Mouse (Mus musculus): ENCODE results near the gene Padi2.

Padi2 gene

DNA sequence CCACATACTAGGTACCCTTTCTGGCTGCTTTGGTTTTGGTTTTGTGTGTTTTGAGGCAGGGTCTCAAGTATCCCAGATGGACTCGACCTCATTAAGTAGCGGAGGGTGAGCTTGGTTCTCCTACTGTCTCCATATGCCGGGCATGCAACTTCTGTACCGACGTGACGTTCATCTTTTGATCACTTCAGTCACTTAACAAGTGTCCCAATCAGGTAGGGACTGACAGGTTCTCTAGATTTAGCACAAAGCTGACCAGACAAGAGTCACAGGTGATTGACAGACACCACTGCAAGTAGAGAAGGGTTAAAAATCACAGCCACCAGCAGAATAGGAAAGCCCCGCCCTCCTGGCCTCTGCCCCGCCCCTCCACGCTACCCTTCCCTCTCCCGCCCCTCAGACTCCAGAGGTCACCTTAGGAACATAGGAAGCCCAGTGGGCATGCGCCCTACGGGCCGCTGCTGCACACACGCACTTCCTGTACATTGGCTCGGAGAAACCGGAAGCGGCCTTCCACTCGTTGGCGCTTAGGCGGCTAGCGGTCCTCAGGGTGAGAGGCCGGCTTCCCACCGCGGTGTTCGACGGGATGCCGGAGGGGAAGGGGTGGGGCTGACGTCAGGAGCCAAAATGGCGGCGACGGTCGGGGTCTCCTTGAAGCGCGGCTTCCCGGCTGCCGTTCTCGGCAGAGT is 54.8 kb downstream of the Padi2 start, which contains the start of gene Sdhb:
TSS of gene Sdhb (plus strand) at position 423 of the 686 bp plus-strand sequence.
- DNase-seq: peak; percentile 99

DNA sequence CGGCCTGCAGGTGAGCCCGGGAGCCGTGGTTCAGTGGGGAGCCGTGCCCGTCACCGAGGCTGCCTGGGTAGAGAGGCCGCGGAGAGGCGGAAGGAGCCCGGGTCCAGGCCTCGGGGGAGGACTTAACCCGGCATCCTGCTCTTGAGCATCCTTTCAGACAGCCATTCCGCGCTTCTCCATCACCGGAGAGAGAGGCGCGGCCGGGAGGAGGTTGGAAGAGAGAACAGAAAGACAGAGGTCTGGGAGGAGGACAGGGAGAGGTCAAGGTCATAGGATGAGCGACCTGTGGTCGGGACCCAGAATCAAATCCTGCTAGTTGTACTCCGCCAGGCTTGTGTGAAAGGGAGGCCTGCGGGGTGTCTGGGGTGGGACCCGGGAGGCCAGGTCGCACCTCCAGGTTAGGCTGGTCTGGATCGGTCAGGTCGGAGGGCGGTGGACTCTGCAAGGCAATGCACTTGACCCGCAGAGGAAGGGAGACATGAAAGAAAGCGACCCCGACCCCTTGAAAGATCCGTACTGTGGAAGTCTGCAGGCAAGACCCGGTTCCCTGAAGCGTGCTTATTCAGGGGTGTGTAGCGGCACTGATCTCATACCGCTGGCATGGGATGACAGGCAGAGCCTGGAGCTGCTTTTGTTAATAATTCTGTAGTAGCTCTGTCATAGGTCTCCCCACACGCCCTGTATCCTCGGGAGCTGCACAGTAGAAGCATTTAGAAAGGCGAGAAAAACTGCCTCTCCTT is 55.5 kb downstream of the Padi2 start:
- no peak for DNase-seq

DNA sequence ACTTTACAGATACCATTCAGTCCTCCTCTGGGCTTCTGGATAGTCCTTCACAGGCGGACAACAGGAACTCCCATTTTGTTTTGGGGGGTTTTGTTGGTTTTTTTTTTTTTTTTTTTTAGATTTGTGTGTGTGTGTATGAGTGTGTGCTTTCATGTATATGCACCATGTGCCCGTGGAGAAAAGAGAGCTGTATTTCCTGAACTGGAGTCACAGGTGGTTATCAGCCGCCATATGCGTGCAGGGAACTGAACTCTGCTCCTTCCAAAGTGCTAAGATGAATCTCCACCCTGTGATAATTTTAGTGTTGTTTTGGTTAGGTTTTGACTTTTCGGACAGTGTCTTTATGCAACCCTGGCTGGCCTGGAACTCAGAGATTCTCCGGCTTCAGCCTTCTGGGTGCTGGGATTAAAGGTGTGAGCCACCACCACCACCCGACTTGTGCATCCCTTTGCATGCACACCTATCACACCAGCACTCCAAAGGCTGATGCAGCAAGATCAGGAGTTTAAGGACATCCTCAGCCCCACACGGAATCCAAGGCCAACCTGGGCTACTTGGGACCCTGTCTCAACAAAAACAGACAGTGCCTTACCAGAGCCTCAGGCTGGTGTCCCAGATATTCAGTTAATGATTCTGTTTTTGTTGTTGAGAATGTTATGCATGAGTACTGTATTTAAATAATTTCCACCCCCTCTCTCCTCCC is 56.2 kb downstream of the Padi2 start:
- no peak for DNase-seq

DNA sequence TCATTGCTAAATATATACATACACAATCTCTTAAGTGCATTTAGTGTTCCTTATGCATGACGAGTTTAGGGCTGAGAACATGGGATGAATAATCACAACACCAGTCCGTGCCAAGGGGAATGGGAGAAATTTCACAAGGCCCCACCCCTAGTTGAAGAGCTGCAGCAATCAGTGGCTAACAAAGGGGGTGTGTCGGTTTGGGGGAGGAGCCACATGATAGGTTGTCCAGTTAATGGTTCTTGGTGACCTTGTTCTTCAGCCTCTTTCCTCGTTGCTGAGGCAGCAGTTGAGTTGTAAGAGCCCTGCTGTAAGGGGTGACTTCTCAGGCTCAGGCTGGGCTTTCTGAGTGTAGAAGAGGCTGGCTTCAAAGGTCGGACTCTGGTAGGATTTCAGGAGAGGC is 56.8 kb downstream of the Padi2 start:
- no peak for DNase-seq

DNA sequence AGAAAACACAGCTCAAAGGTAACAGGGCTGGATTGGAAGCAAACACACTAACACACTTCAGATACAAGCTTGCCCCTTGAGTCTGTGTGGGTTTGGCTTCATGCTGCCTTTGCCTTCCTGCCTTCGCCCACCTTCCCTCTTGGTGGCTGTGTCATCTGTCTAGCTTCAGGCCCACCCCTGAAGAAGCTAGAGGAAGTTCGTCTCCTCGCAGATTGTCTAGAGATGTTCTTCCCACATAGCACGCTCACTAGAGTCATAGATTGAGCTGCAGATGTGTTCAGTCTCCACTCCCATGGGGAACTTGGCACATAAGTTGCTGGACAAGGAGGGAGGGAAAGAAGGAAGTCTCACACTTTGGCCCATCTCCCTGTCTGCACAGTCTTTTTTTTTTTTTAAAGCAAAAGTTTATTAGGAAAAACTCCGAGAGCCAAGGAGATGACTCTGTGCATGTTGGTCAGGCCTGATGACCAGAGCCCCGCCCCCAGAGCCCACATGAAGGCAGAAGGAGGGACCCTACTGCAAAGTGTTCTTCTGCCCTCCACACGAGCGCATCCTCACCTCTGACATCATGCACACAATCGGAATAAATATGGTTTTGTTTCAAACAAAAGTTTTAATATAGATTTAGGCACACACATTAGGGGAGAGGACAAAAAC is 57.9 kb downstream of the Padi2 start:
- DNase-seq: peak; percentile 72

DNA sequence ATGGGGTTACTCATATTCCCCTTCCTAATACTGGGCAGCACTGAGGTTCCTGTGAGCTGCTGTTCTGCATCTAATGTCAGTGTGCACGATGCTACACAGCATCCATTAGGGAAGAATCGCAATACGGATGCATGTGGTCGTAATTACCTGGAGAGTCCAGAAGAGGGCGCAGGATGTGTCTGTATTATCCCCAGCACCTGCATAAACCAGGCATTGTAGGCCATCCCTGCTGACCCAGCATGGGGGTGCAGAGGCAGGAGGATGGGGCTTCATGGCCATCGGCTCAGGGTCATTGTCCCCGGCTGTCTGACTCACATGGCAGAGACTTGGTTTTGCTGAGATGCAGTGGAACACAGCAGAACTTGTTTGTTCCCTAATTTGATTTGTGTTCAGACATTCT is 58.5 kb downstream of the Padi2 start:
- peak; percentile 82 for DNase-seq

DNA sequence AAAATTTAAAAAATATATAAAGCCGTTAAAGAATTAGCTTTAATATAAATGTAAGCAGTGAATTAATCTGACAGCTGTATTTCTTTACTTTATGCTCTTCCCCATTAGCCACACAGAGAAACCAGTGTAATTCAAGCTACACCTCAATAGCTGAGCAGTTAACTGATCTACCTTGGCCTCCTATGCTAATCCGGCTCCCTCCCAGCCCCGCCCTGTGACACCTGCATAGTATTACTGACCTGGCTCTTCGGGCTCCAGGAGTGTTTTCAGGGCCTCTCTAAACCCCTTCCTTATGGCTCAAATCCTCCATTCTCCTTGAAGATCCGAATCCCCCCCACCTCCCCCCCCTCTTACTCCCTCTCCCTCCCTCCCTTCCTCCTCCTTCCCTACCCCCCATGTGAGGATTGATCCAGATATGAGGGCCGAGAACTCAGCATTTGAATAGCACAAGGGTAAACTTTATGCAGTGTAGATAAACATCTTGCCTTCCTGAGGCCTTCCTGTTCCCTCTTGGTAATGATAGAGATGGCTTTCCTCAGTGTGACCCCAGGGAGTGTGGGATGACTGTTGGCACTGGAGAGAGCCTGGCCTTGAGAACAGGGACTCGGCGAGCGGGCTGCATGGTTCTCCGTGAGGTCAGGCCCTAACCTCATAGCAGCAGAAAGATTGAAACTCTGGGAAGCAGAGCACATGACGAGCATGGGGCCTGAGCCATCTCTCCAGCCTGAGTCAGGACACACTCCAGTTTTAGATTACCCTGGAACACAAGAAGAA is 61.4 kb downstream of the Padi2 start:
- DNase-seq: no peak

DNA sequence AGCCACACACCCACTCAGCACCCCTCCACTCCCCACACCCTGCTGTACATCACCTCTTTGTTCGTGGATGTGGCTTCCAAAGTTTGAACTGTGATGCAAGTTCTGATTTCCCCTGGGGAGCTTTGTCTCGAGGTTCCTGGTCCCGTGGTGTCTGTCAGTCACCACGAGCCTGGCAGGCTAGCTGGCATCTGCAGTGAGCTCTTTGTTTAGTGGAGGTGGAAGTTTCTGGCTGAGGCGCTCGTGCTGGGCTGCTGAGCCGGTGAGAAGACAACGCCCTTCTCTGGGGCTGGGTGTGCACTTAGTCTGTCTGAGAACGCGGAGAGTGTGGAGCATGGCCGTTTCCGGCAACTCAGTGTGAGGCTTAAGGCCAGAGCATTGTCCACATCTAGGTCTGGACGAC is 65.5 kb downstream of the Padi2 start:
- DNase-seq: peak; percentile 69

DNA sequence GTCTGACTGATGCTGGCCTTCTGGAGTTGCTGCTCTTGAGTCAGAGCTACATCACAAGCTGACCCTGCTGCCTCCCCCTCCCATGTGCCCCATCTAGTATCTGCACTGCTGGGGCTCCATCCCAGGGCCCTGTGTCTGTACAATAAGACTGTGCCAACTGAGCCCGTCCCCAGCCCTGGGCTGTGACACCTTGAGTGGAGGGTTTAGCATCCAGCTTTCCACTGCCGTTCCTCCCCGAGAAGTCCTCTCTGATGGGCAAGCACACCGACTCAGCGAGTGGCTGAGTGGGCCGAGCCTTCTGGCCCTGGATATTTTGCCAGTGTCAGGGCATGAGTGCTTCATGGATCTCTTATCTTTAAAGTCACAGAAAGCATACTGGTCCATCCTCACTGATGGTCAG is 68.3 kb downstream of the Padi2 start:
- no peak for DNase-seq

DNA sequence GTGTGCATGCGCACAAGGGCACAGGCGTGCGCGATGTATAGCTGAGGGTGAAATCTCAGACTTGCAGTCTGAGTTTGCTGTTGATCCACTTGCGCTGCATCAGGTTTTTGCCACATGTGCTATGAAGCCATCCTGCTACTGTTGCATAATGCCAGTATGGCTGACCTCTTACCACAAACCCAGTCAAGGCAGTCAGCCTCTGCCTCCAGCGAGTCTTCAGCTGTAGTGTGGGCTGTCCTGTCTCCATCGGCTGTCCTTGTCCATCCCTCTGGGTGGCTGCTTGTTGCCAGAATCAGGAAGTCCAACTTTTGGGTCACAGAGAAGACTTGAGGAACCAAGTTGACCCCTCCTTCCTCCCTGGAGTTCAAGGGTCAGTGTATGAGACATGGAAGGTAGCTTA is 69.2 kb downstream of the Padi2 start:
- DNase-seq: peak; percentile 61

DNA sequence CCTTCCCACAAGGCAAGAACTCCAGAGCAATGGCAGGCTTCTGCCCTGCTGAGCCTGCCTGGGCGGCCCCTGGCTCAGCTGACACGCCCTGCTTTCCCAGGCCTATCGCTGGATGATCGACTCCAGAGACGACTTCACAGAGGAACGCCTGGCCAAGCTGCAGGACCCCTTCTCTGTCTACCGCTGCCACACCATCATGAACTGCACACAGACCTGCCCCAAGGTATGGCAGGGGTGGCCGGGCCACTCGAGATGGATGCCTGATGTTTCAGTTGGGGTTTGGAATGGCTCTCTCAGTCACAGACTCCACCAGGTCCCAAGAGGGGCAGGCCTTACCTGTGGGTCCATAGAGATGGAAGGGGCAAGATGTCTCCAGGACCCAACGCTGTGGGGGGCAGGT is 71.1 kb downstream of the Padi2 start:
- no peak for DNase-seq

DNA sequence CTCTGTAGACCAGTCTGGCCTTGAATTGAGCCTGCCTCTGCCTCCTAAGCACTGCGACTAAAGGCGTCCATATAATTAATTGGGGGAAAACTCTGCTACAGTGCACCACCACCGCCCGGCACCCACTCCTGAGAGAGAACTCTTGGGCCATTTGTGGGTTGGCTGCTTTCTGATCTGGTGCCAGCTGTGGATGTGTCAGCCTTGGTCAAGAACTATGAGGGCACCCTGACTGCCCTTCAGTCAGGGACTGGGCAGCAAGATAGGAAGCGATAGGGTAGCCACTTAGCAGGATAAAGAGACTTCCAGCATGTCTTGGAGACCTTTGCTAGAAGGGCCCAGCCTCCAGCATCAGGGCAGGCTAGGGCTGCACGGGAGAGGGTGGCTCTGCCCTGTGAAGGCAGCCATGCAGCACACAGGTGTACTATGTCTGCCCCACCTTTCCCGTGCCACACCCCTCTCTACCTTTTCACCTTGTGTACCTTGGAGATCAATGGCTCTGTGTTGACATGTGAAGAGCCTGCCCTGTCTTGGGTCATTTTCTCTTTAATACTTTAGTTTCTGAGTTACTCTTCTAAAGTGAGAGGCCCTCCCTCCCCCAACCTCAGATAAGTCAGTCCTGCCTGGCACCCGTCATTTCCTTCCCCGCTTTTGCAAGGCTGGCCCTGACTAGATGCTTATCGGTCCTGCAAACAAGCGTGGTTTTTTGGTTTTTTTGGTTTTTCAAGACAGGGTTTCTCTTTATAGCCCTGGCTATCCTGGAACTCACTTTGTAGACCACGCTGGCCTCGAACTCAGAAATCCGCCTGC is 71.9 kb downstream of the Padi2 start:
- no peak for DNase-seq

DNA sequence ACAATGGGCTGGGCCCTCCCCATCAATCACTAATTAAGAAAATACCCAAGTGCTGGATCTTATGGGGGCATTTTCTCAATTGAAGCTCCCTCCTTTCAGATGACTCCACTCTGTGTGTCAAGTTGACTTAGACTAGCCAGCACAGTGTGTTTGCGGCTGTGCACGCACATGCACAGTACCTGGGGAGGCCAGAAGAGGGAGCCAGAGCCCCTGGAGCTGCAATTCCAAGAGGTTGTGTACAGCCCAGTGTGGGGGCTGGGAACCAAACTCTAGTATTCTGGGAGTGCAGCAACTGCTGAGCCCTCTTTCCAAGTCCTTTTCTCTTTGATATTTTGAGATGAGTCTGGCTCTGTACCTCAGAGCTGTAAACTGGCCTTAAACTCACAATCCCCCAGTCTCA is 75.5 kb downstream of the Padi2 start:
- no peak for DNase-seq

DNA sequence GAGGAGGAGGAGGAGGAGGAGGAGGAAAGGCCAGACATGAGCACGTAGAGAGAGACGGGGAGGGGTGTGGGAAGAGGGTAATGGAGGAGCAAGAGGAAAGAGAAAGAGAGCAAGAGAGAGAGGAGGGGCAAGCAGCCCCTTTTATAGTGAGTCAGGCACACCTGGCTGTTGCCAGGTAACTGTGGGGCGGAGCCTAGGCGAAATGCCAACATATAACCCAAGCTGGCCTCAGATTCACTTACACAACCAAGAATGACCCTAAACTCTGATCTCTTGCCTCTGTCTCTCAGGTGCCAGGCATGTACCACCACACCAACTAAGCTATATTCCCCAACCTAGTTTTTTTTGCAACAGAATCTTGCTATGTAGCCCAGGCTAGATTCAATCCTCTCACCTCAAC is 76.7 kb downstream of the Padi2 start:
- no peak for DNase-seq

DNA sequence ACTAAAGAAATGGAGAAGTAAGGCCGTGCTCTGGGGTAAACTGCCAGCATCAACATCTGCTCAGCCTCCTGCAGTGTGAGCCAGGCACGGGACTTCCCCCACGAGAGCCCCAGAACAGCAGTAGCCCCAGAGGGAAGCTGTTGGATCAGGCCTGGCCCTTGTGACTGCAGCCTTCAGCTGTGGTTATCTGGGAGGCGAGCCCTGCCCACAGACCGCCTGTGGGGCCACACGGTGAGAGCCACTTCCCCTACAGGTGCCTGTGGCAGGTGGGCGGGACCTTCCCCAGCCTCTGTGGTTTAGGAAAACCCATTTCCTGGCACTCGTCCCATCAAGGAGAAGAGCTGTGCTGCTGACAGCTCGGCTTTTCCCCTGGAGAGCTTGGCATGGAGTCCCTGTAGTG is 77.3 kb downstream of the Padi2 start:
- DNase-seq: peak; percentile 88

DNA sequence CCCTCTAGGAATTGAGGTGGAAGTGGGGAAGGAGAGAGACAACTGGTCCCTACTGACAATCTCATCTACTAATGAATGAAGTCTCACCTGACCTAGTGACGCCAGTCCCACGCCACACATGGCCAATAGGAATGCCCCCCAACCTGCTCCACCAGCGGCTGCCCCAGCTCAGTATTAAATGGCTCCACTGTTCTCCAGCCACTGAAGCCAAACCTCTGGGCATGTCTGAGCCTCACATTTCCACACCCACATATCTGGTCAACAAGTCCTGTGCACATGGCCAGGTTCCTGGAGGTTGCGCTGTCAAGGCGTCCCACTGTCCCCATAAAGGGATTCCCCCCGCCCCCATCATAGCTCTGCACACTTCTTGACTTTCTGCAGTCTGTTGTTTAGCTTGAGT is 78.4 kb downstream of the Padi2 start:
- no peak for DNase-seq

DNA sequence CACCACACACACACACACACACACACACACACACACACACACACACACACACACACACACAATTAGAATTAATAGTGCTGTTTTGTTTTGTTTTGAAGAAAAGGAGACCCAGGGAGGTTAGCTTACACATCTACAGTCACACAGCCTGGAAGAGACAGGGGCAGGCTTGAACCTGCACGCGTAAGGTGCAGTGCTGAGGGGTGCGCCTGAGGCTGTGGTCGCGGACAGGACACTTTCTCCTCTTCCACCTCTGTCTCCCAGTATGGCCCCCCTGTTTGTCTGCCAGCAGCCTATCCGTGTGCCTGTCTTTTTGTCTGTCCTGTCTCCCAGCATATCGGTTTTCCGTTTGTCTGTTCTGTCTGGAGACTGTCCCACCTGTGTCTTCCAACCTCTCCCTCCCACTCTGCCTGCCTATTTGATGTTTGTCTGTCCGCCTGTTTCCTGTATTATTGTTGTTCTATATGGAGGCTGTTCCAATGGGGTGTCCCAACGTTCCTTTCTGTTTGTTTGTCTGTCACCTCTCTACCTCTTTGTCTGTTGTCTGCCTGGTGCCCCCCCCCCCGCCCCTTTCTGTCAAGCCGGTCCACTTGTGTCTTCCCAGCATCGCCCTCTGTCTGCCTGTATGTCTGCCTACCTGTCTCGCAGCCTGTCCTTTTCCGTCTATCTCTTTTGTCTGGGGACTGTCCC is 80.0 kb downstream of the Padi2 start:
- no peak for DNase-seq

DNA sequence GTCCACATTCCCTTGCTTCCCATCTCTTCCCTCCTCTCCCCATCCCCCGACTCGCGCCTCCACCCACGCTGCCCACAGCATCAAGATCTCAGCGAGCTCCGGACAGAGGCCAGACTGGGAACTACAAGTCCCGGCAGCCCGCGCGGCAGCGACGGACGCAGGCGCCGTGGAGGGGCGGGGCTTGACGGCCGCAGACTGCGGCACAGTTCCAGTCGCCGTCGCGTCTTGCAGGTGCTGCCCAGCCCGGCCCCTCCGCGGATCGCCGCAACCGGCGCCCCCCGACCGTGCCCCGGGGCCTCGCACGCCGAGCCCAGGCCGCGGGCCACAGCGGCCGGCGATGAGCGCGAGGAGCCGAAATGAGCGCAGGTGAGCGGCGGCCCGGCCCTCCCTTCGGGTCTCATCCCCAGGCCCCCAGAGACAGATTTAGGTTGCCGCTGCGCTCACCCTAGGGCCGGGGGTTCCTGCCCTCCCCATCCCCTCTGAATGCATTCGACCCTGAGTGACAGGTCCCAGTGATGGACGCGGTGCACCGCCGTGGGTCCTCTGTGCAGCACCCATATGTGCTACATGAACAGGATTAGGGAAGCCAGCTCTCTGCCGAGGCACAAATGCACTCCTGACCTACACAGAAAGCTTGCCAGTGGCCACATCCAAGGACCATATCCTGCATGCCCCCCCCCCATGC is 80.7 kb downstream of the Padi2 start, which contains the start of gene Atp13a2:
TSS of gene Atp13a2 (plus strand) at position 163 of the 685 bp plus-strand sequence.
- DNase-seq: peak; percentile 92

DNA sequence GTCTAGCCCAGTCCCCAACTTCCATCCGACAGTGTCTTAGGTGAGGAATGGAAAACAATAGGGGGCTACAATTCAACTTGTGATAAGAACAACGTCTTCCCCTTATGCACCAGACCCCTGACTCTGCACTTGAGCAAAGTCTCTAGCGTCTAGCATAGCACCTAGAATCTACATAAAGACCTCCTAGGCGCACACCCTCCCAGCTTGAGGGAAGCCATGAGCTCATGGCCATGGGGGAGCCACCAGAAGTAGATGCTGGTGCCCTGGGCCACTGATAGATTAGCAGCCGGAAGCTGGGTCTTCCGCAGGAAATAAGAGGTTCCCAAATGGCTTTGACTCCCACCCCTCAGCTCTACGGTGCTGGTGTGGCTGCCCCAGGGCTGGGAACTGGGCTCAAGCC is 81.3 kb downstream of the Padi2 start:
- no peak for DNase-seq

DNA sequence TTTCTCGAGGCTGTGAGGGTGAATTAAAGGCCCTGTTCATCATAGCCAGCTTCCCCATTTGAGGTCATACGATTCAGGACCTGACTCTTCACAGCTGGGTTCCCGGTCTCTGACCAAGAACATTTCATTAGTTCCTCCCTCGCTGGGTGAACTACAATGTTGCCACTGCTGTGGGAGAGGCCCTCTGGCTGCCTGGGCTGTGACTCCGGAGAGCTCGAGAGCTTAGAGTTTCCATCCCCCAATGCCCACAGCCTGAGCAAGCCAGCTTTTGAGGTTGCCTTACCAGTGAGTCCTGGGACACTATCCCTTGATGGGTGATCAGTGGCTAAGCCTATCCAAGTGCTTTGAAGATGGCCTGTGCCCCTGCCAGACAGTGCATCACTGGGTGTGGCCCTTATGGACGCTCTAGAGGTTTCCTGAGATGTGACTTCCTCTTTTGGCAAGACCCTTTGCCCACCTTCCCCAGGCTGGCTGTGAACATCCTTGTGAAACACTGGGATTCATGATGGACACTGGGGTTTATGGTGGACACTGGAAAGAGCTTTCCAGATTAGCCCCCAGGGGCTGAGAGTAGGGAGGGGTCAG is 82.7 kb downstream of the Padi2 start:
- DNase-seq: no peak
